Mouse (Mus musculus): Measurements from ENCODE around the gene Tmem108.

GRCm38 (mm10) chr9:103729716-103730115 is 31.9 kb downstream of the Tmem108 start:
- TF ChIP-seq POLR2A (IDR thresholded peaks at IDR 0.05; ENCODE audit: control insufficient read depth, extremely low read depth, insufficient read depth, low read length, poor library complexity) (no peak), CTCF (IDR thresholded peaks at IDR 0.05; ENCODE audit: borderline replicate concordance, control insufficient read depth, extremely low read depth, insufficient read depth, low read length, poor library complexity) (no peak)

Data from thymus, adult 2 months (tissue).